Mouse (Mus musculus) forebrain, postnatal 0 days (tissue): ENCODE results near the gene Gm10134. TPM values are rescaled to one million over a fixed set of nuclear protein-coding genes. Genes with fewer than 3 reads are reported as not detected.
A peak's percentile ranks its signal among the peaks of the same experiment; 100 is the strongest.

Experiments
- ATAC-seq: fragments of 200-750 bp; cut with Nextera tagmentation; 2 replicates; pipeline ENCODE4 v1.8.0; 2017; ENCODE audit warnings: mild to moderate bottlenecking, moderate library complexity
- DNase-seq: peaks from one replicate; pipeline ENCODE4 v3.0.0-alpha.2; 2015
- H3K27ac ChIP-seq: fragments of 300-500 bp; sonication (generic); 2 replicates; pipeline ENCODE4 v1.5.1; 2014; ENCODE audit warnings: low read depth, mild to moderate bottlenecking, antibody characterized with exemption, low read length, moderate library complexity, mixed read lengths
- H3K27me3 ChIP-seq: fragments of 300-500 bp; sonication (generic); 2 replicates; pipeline ENCODE4 v1.6.1; 2014; ENCODE audit warnings: mild to moderate bottlenecking, low read length, mixed read lengths; ENCODE audit not compliant: insufficient read depth
- H3K36me3 ChIP-seq: fragments of 300-500 bp; sonication (generic); 2 replicates; pipeline ENCODE4 v1.6.1; 2014; ENCODE audit warnings: mild to moderate bottlenecking, moderate library complexity; ENCODE audit not compliant: insufficient read depth
- H3K4me1 ChIP-seq: fragments of 300-500 bp; sonication (generic); 2 replicates; pipeline ENCODE4 v1.6.1; 2014; ENCODE audit warnings: antibody characterized with exemption; ENCODE audit not compliant: insufficient read depth
- H3K4me2 ChIP-seq: fragments of 300-500 bp; sonication (generic); 2 replicates; pipeline ENCODE4 v1.6.1; 2014; ENCODE audit warnings: low read depth, mild to moderate bottlenecking, moderate library complexity
- H3K4me3 ChIP-seq: fragments of 300-500 bp; sonication (generic); 2 replicates; pipeline ENCODE4 v1.5.1; 2014; ENCODE audit warnings: low read depth, low read length, mixed read lengths
- H3K9ac ChIP-seq: fragments of 300-500 bp; sonication (generic); 2 replicates; pipeline ENCODE4 v1.6.1; 2014; ENCODE audit warnings: mild to moderate bottlenecking
- H3K9me3 ChIP-seq: fragments of 300-500 bp; sonication (generic); 2 replicates; pipeline ENCODE4 v1.6.1; 2016; ENCODE audit warnings: low read length
- CTCF ChIP-seq: sonication (generic); IDR thresholded peaks from 2 replicates; pipeline ENCODE4 v1.5.1; 2016; ENCODE audit warnings: antibody characterized with exemption, control low read depth, low read depth
- WGBS: fragments of 180-500 bp; shearing (Covaris S2); extraction: QIAGEN DNeasy Blood & Tissue Kit; methylation state at CpG from one replicate; pipeline ENCODE4 v1.1.7; 2014; 5-methylcytosine and 5-hydroxymethylcytosine counted together
- polyA plus RNA-seq: library from polyadenylated mRNA; unstranded; fragments of >200 nt; fragmentation: Nextera tagmentation; extraction: Ambion mirVana; gene quantifications from 2 replicates; pipeline ENCODE4 v1.2.1, GENCODE M21; 2015
- total RNA-seq: library from RNA; depleted of rRNA; stranded (reverse); fragments of >200 nt; gene quantifications from 2 replicates; pipeline ENCODE4 v1.2.3, GENCODE M21; 2014

The Gm10134 gene
- total and polyA plus RNA-seq, 2 experiments from 2014 or later, result 1.8 TPM; not detected in 1

- no peak overlapping the region for H3K4me2 ChIP-seq
- ATAC-seq (no peak), DNase-seq (no peak)
- peaks cover 66% of the 10 kb centered on the region for H3K4me1 ChIP-seq
- H3K4me3 ChIP-seq, result no peak overlapping the region
- H3K36me3 ChIP-seq, result peaks cover 15% of the 10 kb centered on the region; the same call in 1 of the 2 replicates
- H3K9ac ChIP-seq, result no peak overlapping the region
- TF ChIP-seq CTCF, result no peak
- WGBS, result 70% methylated on average over 11 of the region's 11 CpGs
- peak overlapping the region; percentile 54; the same call in 1 of the 2 replicates for H3K27ac ChIP-seq
- H3K9me3 ChIP-seq, result no peaks in the 10 kb centered on the region
- no peaks in the 10 kb centered on the region for H3K27me3 ChIP-seq
Measured at GRCm38 (mm10) chr2:28536766-28537633, 31.1 kb downstream of the Gm10134 start.

GRCm38 (mm10) chr2:28537634-28537920, 31.7 kb downstream of the Gm10134 start:
- WGBS, result 29% methylated on average over 4 of the region's 4 CpGs
- ATAC-seq (no peak), DNase-seq (no peak)
- peaks cover 20% of the 10 kb centered on the region for H3K36me3 ChIP-seq
- no peaks in the 10 kb centered on the region for H3K27me3 ChIP-seq
- TF ChIP-seq CTCF, result no peak
- no peak overlapping the region for H3K9ac ChIP-seq
- 0 out of 2 replicates have a peak overlapping the region, but pooled peaks have one; percentile 21 for H3K27ac ChIP-seq
- H3K9me3 ChIP-seq, result no peaks in the 10 kb centered on the region
- no peak overlapping the region for H3K4me3 ChIP-seq
- peaks cover 63% of the 10 kb centered on the region for H3K4me1 ChIP-seq
- no peak overlapping the region for H3K4me2 ChIP-seq

GRCm38 (mm10) chr2:28537995-28538816, 32.3 kb downstream of the Gm10134 start:
- Histone ChIP-seq H3K4me3 (no peak overlapping the region), H3K4me2 (no peak overlapping the region), H3K9ac (no peak overlapping the region), H3K27ac (peak overlapping the region; percentile 74), H3K9me3 (no peaks in the 10 kb centered on the region), H3K27me3 (no peaks in the 10 kb centered on the region), H3K36me3 (peaks cover 26% of the 10 kb centered on the region), H3K4me1 (peaks cover 58% of the 10 kb centered on the region)
- no peak for ATAC-seq
- no peak for TF ChIP-seq CTCF
- 66% methylated on average over 8 of the region's 8 CpGs for WGBS
- no peak for DNase-seq

- peaks cover 54% of the 10 kb centered on the region for H3K4me1 ChIP-seq
- peaks cover 32% of the 10 kb centered on the region for H3K36me3 ChIP-seq
- H3K4me2 ChIP-seq, result no peak overlapping the region
- peak; percentile 16; the same call in 1 of the 2 replicates for ATAC-seq
- no peaks in the 10 kb centered on the region for H3K27me3 ChIP-seq
- DNase-seq, result peak; percentile 47
- no peaks in the 10 kb centered on the region for H3K9me3 ChIP-seq
- H3K27ac ChIP-seq, result peak overlapping the region; percentile 74
- 27% methylated on average over 1 of the region's 1 CpGs for WGBS
- no peak overlapping the region for H3K9ac ChIP-seq
- no peak for TF ChIP-seq CTCF
- no peak overlapping the region for H3K4me3 ChIP-seq
Measured at GRCm38 (mm10) chr2:28538817-28539128, 32.9 kb downstream of the Gm10134 start.

GRCm38 (mm10) chr2:28539206-28539605, 33.3 kb downstream of the Gm10134 start:
- TF ChIP-seq CTCF, result no peak
- Histone ChIP-seq H3K36me3 (peaks cover 36% of the 10 kb centered on the region), H3K4me2 (no peak overlapping the region), H3K9me3 (no peaks in the 10 kb centered on the region), H3K4me3 (no peak overlapping the region), H3K27ac (peak overlapping the region; percentile 74), H3K9ac (no peak overlapping the region), H3K27me3 (no peaks in the 10 kb centered on the region), H3K4me1 (peaks cover 50% of the 10 kb centered on the region)
- DNase-seq, result peak; percentile 57
- ATAC-seq, result peak; percentile 52
- 35% methylated on average over 7 of the region's 7 CpGs for WGBS

- Histone ChIP-seq H3K4me1 (peaks cover 43% of the 10 kb centered on the region), H3K27ac (peak overlapping the region; percentile 74; the same call in 1 of the 2 replicates), H3K36me3 (peaks cover 43% of the 10 kb centered on the region), H3K9me3 (no peaks in the 10 kb centered on the region), H3K4me2 (no peak overlapping the region), H3K27me3 (no peaks in the 10 kb centered on the region), H3K9ac (no peak overlapping the region), H3K4me3 (no peak overlapping the region)
- WGBS, result 91% methylated on average over 2 of the region's 2 CpGs
- ATAC-seq (no peak), DNase-seq (no peak)
- no peak for TF ChIP-seq CTCF
Measured at GRCm38 (mm10) chr2:28539949-28540348, 34.1 kb downstream of the Gm10134 start.

- DNase-seq (no peak), ATAC-seq (no peak)
- Histone ChIP-seq H3K27me3 (no peaks in the 10 kb centered on the region), H3K36me3 (peaks cover 51% of the 10 kb centered on the region), H3K4me1 (peaks cover 37% of the 10 kb centered on the region), H3K27ac (no peak overlapping the region), H3K9me3 (no peaks in the 10 kb centered on the region), H3K4me3 (no peak overlapping the region), H3K9ac (no peak overlapping the region), H3K4me2 (no peak overlapping the region)
- no peak for TF ChIP-seq CTCF
- 82% methylated on average over 8 of the region's 8 CpGs for WGBS
Measured at GRCm38 (mm10) chr2:28540587-28541227, 34.8 kb downstream of the Gm10134 start.
